Mouse (Mus musculus) stomach, adult 2 months (tissue): ENCODE results near the gene Rps28. TPM values are rescaled to one million over a fixed set of nuclear protein-coding genes. Genes with fewer than 3 reads are reported as not detected.

Experiments used
- polyA plus RNA-seq: library from polyadenylated mRNA; depleted of rRNA; stranded (reverse); fragments of >200 nt; gene quantifications from 2 replicates; pipeline ENCODE4 v1.2.3, GENCODE M21; 2012; rRNA removed

The Rps28 gene
- 241 and 248 TPM in 2 replicates for polyA plus RNA-seq

GRCm38 (mm10) chr17:33824084-33824996 lies at the start of gene Rps28, which contains the start of gene Ndufa7:
Rps28 (minus strand) TSS chr17:33824562.
Ndufa7 (plus strand) TSS chr17:33824572.

GRCm38 (mm10) chr17:33873537-33873936 lies 49.2 kb upstream of the Rps28 start, which contains the start of gene Gm7029:
Gm7029 (plus strand) TSS chr17:33873837.

GRCm38 (mm10) chr17:33842966-33843795 lies 18.8 kb upstream of the Rps28 start, which contains the start of gene Cd320:
Cd320 (plus strand) TSS chr17:33843091.

DNA sequence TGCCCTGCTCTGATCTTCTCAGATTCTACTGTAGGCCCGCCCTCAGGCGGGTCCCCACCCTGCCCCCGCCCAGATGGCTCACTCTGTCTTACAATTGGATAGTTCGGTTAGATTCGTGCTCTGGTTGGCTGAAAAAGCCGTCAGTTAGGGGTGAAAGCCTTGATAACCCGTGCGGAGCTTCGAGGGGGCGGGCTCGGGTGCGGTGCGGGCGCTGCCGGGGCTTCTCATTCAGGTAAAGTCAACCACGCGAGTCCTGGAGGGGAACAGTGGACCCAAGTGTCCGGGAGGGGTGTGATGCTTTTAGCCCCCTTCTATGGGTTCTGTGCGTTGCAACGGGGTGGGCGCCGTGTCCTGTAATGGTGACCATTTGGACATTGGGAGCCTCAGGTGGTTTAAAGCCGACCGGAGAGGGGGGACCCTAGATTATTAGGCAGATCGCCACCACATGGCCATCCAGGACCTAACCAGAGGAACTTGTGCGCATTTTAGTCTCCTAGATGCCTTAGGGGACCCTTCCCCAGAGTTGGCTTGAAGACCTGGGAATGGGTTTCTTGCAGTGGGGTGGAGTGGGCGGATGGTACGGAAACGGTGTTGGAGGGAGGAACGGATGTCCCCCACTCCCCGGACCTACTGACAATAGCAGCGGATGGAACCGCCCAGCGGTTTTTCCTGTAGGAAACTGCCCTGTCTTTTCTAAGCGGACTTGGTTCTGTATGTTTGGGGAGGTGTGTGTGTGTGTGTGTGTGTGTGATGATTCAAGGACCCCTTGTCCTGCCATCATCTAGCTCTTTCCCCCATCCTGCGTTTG lies 13.8 kb downstream of the Rps28 start, which contains the start of gene Kank3:
TSS of gene Kank3 (plus strand) at position 186 of the 808 bp plus-strand sequence.

DNA sequence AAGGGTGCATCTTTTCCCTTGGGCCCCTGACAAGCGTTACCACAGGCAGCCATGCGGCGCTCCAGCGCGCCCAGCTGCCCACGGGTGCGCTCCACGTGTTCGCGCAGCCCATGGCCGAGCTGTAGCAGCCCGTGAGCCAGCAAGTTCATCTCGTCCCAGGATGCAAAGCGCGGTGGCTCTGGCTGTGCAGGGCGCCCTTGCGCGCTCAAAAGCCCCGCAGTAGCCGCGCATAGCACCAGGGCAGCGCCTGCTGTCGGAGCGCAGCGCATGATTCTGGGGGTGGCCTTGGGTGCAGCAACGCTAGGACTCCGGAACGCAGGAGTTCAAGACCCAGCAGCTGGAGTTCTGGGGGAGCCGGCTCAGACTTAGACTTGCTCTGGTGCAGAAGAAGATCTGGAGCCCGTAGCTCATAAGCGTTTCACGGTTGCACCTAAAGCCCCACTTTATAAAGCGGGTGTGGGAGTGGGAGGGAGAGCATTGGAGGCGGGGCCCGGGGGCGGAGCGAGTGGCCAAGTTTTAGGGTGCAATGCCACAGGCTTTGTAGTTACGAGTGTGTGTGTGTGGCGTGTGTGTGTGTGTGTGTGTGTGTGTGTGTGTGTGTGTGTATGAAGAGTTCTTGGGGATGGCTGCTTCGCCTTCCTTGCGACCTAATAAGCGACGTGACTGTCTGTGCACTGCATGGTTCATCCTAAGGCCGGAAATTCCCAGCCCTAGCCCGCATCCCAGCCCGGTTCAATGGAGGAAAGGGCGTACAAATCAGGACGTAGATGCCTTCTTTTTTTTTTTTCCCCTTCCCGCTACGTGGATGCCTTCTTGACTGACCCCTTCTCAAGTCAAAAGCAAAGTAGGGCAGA lies 43.0 kb downstream of the Rps28 start, which contains the start of gene Angptl4:
TSS of gene Angptl4 (minus strand) at position 707 of the 854 bp plus-strand sequence.

Other genes starting within 250 kb of the Rps28 start
- gene Zfp414, start 195.5 kb downstream of the Rps28 start, polyA plus RNA-seq: 36.2 and 39.0 TPM in 2 replicates
- 0.16 TPM in 1 of 2 replicates, not detected in the other for gene Pram1, start 186.5 kb downstream of the Rps28 start, polyA plus RNA-seq
- gene Hnrnpm, start 137.7 kb downstream of the Rps28 start, polyA plus RNA-seq: 27.4 and 31.2 TPM in 2 replicates
- 42.8 and 60.2 TPM in 2 replicates for gene March2, start 105.9 kb downstream of the Rps28 start, polyA plus RNA-seq
- 166 and 168 TPM in 2 replicates for gene Rab11b, start 64.0 kb downstream of the Rps28 start, polyA plus RNA-seq
- 9.7 and 11.8 TPM in 2 replicates for gene Angptl4, start 42.7 kb downstream of the Rps28 start, polyA plus RNA-seq
- 19.7 and 19.8 TPM in 2 replicates for gene Kank3, start 14.0 kb downstream of the Rps28 start, polyA plus RNA-seq
- gene Ndufa7, start within 50 bp of the Rps28 start, polyA plus RNA-seq: 233 and 376 TPM in 2 replicates
- gene Cd320, start 18.5 kb upstream of the Rps28 start, polyA plus RNA-seq: 13.4 and 44.6 TPM in 2 replicates
- not detected in 2 replicates for gene Gm7029, start 49.3 kb upstream of the Rps28 start, polyA plus RNA-seq
- gene Kifc1, start 66.1 kb upstream of the Rps28 start, polyA plus RNA-seq: 2.8 and 3.9 TPM in 2 replicates
- 0.18 and 0.26 TPM in 2 replicates for gene Platr17, start 80.6 kb upstream of the Rps28 start, polyA plus RNA-seq
- 25.6 and 26.2 TPM in 2 replicates for gene Daxx, start 84.9 kb upstream of the Rps28 start, polyA plus RNA-seq
- gene Tapbp, start 91.3 kb upstream of the Rps28 start, polyA plus RNA-seq: 92.0 and 99.2 TPM in 2 replicates
- gene Zbtb22, start 91.3 kb upstream of the Rps28 start, polyA plus RNA-seq: 45.0 and 64.9 TPM in 2 replicates
- 89.5 and 105 TPM in 2 replicates for gene Rgl2, start 105.0 kb upstream of the Rps28 start, polyA plus RNA-seq
- 5.2 and 6.8 TPM in 2 replicates for gene Pfdn6, start 115.8 kb upstream of the Rps28 start, polyA plus RNA-seq
- gene Wdr46, start 116.1 kb upstream of the Rps28 start, polyA plus RNA-seq: 8.8 and 11.1 TPM in 2 replicates
- gene B3galt4, start 126.9 kb upstream of the Rps28 start, polyA plus RNA-seq: 16.9 and 20.2 TPM in 2 replicates
- 30.6 and 32.9 TPM in 2 replicates for gene Vps52, start 131.2 kb upstream of the Rps28 start, polyA plus RNA-seq
- 111 and 142 TPM in 2 replicates for gene Rps18, start 131.4 kb upstream of the Rps28 start, polyA plus RNA-seq
- gene H2-K1, start 175.8 kb upstream of the Rps28 start, polyA plus RNA-seq: 1,329 and 1,533 TPM in 2 replicates
- 16.2 and 20.2 TPM in 2 replicates for gene Ring1, start 200.1 kb upstream of the Rps28 start, polyA plus RNA-seq
- gene H2-Ke6, start 203.5 kb upstream of the Rps28 start, polyA plus RNA-seq: 42.2 and 91.2 TPM in 2 replicates
- 101 and 145 TPM in 2 replicates for gene Slc39a7, start 207.1 kb upstream of the Rps28 start, polyA plus RNA-seq
- 41.3 and 55.6 TPM in 2 replicates for gene Rxrb, start 207.2 kb upstream of the Rps28 start, polyA plus RNA-seq
- gene Col11a2, start 214.9 kb upstream of the Rps28 start, polyA plus RNA-seq: 1.1 and 2.3 TPM in 2 replicates